In genomic region chr7:132776338-132777111, GRCm38 (mm10) we compare ENCODE assay signal across 9 mouse cellular contexts. TPM values are rescaled to one million over a fixed set of nuclear protein-coding genes. Genes with fewer than 3 reads are reported as not detected.
A peak's percentile ranks its signal among the peaks of the same experiment; 100 is the strongest.
DNase-seq lines count a peak whose midpoint lies in the region; ATAC-seq and TF ChIP-seq lines count a peak whose summit lies in the region.
"Had no signal": no experiment of that assay in that cellular context is flagged by ENCODE, and none has a peak within 500 bp of the region (broad histone marks: within the 10 kb centered on the region; RNA-seq: fewer than 3 reads in every experiment).

No protein-coding gene starts in this region.

- peak overlapping the region; percentile 49 for H3K27ac ChIP-seq in layer of hippocampus, adult 2 months
- H3K27ac ChIP-seq: lung, embryonic 15.5 days had no signal

- ATAC-seq in granulocyte monocyte progenitor cell, adult 5-6 weeks (replicated peaks; ENCODE audit: poor library complexity, severe bottlenecking), result peak; percentile 75
- 0 out of 2 replicates have a peak, but pooled peaks have one; percentile 32 for ATAC-seq in monocyte, adult 5-6 weeks (replicated peaks; ENCODE audit: insufficient number of reproducible peaks, low FRiP score, low TSS enrichment, poor library complexity, severe bottlenecking)

- no peak for DNase-seq in layer of hippocampus, adult 2 months (ENCODE audit: low spot score in 2 of 2)
- DNase-seq in layer of hippocampus, adult 8-10 months (ENCODE audit: low spot score in 2 of 2), result no peak
- DNase-seq in adrenal gland, postnatal 10 days, result peak; percentile 80
- no peak for DNase-seq in thymus, postnatal 36 days
- no peak for DNase-seq in embryo, embryonic 10 days (ENCODE audit: low spot score)
- no peak for DNase-seq in cerebellum, adult 11-12 months

- H3K4me3 ChIP-seq in layer of hippocampus, adult 2 months, result no peak overlapping the region
- H3K4me3 ChIP-seq: lung, embryonic 15.5 days had no signal

- TF ChIP-seq CTCF in layer of hippocampus, adult 2 months (conservative IDR thresholded peaks at IDR 0.05), result no peak

RNA-seq across cellular contexts. Expression of gene Fam53b, which starts 37.2 kb away (rescaled TPM):
- 10 to 100 TPM; 42.3 to 54.8 TPM for total RNA-seq in layer of hippocampus, adult 2 months (2021)
- total RNA-seq in layer of hippocampus, adult 8-10 months (2022), result 10 to 100 TPM; 48.8 to 61.1 (median 54.6) TPM
- 10 to 100 TPM; 58.4 to 75.1 TPM for total RNA-seq in adrenal gland, postnatal 10 days (2021)
- 20.1 and 27.7 TPM in 2 replicates for total RNA-seq in granulocyte monocyte progenitor cell, adult 5-6 weeks (2014; fragmentation: Nextera tagmentation)
- 11.1 and 12.5 TPM in 2 replicates for total RNA-seq in granulocyte monocyte progenitor cell, adult 5-6 weeks (2017)
- 15.8 to 51.1 TPM (median 20.4 TPM) in 3 replicates for total RNA-seq in monocyte, adult 5-6 weeks (2017)
